Mouse (Mus musculus) ES-Bruce4 (cell line): Measurements from ENCODE around the gene Nf1.

ENCODE experiments used
- CTCF ChIP-seq: IDR thresholded peaks from one replicate; pipeline ENCODE4 v1.8.1; 2011; ENCODE audit warnings: low read depth, low read length
- EP300 ChIP-seq: IDR thresholded peaks from 2 replicates; pipeline ENCODE4 v1.6.1; 2011; ENCODE audit warnings: low read depth, low read length; ENCODE audit not compliant: insufficient read depth
- POLR2A ChIP-seq: IDR thresholded peaks from one replicate; pipeline ENCODE4 v1.8.1; 2011; ENCODE audit warnings: low read length; ENCODE audit not compliant: insufficient read depth

- TF ChIP-seq CTCF: peak; percentile 89
- no peak for TF ChIP-seq POLR2A
- TF ChIP-seq EP300: no peak
These were observed 244.7 kb downstream of the Nf1 start for GRCm38 (mm10) chr11:79584191-79584590.
